Mouse (Mus musculus) adrenal gland, adult 18-20 months (tissue): ENCODE results near the gene Acap3. TPM values are rescaled to one million over a fixed set of nuclear protein-coding genes. Genes with fewer than 3 reads are reported as not detected.
A peak's percentile ranks its signal among the peaks of the same experiment; 100 is the strongest.

Experiments used
- DNase-seq, 2 experiments: peaks; one replicate each; pipeline ENCODE4 v3.0.0; 2021 to 2022; ENCODE audit warnings: low spot score in 2 of 2
- long read RNA-seq, 2 experiments: library from polyadenylated mRNA; stranded (forward); transcript quantifications; one replicate each; pipeline ENCODE4 v2.0.0; 2021
- total RNA-seq, 2 experiments: library from RNA; stranded (reverse); gene quantifications; 1 replicate in 1 of 2; 2 replicates in 1 of 2; pipeline ENCODE4 v1.2.3; 2021

Acap3 gene
- total RNA-seq, result 10 to 100 TPM; 17.2 to 19.3 TPM
- long read RNA-seq, experiment 1, partial matches to known transcripts, result 0 of 23 reads
- long read RNA-seq, experiment 1, other reads (novel, unspliced or antisense), result 23 of 23 reads
- long read RNA-seq, experiment 2, partial matches to known transcripts, result 2 of 10 reads
- long read RNA-seq, experiment 2, other reads (novel, unspliced or antisense), result 8 of 10 reads

DNA sequence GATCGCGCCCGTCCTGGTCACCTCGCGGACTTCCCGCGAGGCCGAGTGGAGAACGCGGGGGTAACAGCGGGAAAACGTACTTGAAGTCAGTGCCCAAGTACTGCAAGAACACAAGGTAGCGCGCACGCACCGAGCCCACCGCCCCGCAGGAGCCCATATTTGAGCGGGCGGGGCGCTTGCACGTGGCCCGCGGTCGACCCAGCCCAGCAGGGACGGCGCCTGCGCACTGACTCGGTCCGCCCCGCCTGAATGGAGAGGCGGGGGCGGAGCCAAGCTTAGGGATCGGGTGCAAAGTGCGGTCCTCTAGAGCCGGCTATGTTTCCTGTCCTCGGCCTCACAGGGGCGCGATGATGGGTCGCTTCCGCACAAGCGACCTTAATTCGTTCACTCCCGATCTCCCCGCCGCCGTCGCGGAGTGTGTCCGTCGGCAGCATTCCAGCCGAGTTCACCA is at the start of gene Acap3, which contains the start of gene Pusl1:
Acap3 (plus strand) TSS at position 272 of the 451 bp plus-strand sequence.
Pusl1 (minus strand) TSS at position 231 of the 451 bp plus-strand sequence.
- DNase-seq, result peak; percentile 97 to 98

GRCm38 (mm10) chr4:155843231-155843630 is 48.4 kb upstream of the Acap3 start:
- DNase-seq, result peak in 1 of 2 experiments; percentile 15

GRCm38 (mm10) chr4:155846871-155847578 is 44.6 kb upstream of the Acap3 start, which contains the start of gene Dvl1:
Dvl1 (plus strand) TSS chr4:155847402.
- DNase-seq, result peak; percentile 99 to 100

- peak in 1 of 2 experiments; percentile 46 for DNase-seq
Observed at GRCm38 (mm10) chr4:155847591-155848352, 43.9 kb upstream of the Acap3 start.

- no peak for DNase-seq
Observed at GRCm38 (mm10) chr4:155848434-155849095, 43.1 kb upstream of the Acap3 start.

DNA sequence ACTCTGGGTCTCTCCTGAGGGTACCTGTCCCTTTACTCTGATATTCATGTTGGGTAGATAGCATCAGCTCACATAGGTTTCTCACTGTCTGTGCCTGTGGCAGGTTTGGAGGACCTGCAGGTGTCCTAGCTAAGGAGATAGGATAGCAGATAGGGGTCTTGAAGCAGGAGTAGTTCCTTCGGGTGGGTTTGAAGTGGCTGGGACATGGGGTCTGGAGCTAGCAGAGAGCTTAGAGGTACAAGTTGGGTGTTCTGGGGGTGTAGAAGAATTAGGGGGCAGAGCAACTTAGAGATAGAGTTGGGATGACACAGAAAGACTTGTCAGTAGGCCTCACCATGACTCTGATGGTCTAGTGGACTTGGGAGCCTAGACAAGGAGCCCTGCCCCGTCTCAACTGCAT is 42.2 kb upstream of the Acap3 start:
- DNase-seq, result no peak

- DNase-seq, result no peak
Observed at GRCm38 (mm10) chr4:155849792-155850451, 41.7 kb upstream of the Acap3 start.

DNA sequence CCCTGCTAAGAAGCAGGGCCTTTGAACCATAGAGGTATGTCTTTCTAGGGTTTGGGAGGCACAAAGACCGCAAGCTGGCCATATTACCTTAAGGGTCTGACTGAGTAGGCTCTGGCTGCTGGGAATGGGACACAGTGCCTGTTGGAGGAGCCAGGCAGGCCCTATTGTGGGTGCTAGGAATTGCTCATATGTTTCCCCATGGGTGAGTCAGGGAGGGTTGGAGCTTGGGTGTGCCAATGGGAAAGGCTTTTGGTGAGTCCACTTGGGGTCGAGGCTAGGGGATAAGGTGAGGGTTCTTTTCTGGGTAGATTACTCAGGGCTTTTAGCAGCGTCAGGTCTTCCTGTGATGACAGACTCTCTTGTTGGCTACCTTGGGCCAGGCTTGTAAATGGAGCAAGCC is 40.3 kb upstream of the Acap3 start:
- no peak for DNase-seq

DNA sequence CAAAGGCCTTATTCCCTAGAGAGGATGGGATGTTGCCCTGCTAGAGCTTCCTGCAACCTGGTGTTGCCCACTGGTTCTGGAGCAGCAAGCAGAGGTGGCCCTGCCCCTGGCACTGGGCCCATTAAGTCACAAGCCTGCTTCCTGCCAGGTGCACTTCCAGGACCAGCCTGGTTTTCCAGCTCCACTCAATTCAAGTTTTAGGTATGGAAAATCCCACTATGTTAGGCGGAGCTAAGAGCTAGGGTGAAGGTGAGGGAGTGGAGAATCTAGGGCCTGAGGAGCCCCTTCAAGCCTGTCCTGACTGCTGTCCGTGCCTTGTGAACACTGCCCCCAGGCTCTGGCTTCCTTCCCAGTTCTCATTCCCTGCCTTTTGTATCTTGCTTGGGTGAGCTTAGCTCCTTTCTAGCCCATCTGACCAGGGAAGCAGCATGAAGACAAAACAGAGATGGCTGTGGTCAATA is 39.6 kb upstream of the Acap3 start:
- DNase-seq, result no peak

GRCm38 (mm10) chr4:155853421-155853820 is 38.2 kb upstream of the Acap3 start:
- no peak for DNase-seq

GRCm38 (mm10) chr4:155854991-155855390 is 36.6 kb upstream of the Acap3 start:
- DNase-seq, result no peak

- DNase-seq, result no peak
Observed at GRCm38 (mm10) chr4:155856071-155856470, 35.6 kb upstream of the Acap3 start.

DNA sequence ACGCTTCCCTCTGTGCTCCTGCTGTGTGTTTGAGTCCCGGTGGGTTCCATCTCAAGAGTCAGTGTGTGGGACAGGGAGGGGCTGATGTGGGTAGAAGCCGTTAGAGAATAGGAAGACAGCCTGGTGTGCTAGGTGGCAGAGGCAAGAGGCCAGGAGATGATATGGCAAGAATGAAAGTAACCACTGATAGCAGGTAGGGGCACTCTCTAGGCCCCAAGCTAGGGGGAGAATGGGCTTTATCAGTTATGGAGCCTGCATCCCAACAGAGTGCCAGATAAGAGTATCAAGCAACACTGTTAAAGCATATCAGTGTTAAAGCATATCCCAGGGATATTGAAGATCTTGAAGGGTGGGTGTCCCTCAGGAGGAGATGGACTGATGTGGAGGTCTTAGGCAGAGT is 34.7 kb upstream of the Acap3 start:
- DNase-seq, result no peak

- DNase-seq, result peak in 1 of 2 experiments; percentile 36
Observed at GRCm38 (mm10) chr4:155859318-155859717, 32.3 kb upstream of the Acap3 start.

DNA sequence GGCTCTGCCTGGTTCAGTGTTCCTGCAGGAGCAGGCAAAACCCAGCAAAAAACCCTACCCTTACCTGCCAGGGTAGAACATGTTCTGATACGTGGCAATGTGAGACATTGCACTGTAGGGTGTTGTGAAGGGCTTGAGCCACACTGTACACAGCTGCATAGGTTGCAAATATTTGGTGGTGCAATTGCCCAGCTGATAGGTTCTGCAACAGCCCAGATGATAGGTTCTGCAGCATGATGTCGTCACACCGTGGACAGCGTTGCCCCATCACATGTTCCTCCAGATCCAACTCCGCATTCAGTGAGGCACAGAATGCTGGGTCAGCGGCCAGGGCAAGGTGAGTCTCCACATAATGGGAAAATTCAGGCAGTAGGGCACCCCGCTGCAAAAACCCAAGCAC is 29.8 kb upstream of the Acap3 start:
- DNase-seq, result no peak

DNA sequence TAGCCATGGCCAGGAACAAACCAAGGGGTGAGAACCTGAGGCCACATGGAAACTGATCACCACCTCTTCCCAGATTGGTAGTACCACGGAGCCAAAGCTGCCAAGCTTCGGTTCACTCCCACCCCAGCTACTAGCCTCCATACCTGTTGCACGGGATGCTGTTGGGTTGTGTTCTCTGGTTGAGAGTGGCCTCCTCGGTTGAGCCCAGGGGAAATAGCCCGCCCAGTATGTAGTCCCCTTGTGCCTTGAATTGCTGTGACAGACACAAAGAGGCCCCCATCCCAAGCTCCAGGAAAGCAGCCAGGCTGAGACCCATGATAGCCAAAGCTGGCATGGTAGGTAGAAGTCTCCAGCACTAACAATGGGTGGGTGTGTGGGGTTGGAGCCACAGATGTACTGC is 28.6 kb upstream of the Acap3 start, which contains the start of gene Tas1r3:
Tas1r3 (minus strand) TSS at position 362 of the 400 bp plus-strand sequence.
- DNase-seq, result no peak

- DNase-seq, result peak in 1 of 2 experiments; percentile 27
Observed at GRCm38 (mm10) chr4:155868614-155869298, 22.9 kb upstream of the Acap3 start.

DNA sequence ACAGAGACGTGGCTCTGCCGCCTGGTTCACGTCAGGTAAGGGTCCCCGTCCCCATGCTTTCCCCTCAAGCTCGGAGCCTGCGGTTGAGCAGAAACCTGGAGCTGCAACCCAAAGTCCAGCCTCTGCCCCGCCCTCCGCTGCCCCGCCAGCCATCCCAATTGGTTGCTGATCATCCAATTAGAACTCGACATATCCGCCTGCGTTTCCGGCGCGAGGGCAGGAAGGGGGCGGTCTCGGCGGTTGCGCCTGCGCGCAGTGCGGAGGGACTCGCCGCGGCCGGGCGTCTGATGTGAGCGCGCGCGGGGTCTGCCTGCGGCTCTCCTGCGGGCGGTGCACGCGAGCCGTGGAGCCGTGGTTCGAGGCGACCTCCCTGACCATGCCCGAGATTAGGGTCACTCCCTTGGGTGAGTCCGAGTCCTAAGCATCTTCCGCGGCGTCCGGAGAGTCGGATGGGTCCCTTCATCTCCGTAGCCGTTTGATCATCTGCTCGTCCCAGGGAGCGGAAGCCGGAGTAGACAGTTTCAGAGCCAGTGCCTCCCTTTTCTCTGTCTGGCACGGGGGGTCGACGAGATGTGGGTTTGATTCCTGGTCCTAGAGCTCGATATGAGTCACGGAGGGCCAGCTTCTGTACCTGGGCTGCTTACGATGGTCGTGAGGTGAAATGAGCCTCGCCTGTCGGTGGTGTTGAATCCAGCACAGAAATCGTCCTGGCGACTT is 22.1 kb upstream of the Acap3 start, which contains the start of the genes Cptp and Ints11:
Cptp (minus strand) TSS at position 124 of the 717 bp plus-strand sequence.
Ints11 (plus strand) TSS at position 230 of the 717 bp plus-strand sequence.
- peak; percentile 95 for DNase-seq

- peak in 1 of 2 experiments; percentile 17 for DNase-seq
Observed at GRCm38 (mm10) chr4:155871404-155871803, 20.2 kb upstream of the Acap3 start.
